Mouse (Mus musculus) left cerebral cortex, postnatal 36 days (tissue): Measurements from ENCODE around the gene Chil1. TPM values are rescaled to one million over a fixed set of nuclear protein-coding genes. Genes with fewer than 3 reads are reported as not detected.

Source experiments
- DNase-seq, 2 experiments: peaks; one replicate each; pipeline ENCODE4 v3.0.0; 2021 to 2022; ENCODE audit warnings: low spot score in 2 of 2, mixed read lengths in 1 of 2
- intact Hi-C: fragments of 180-260 bp; cut with DNase I; formaldehyde crosslinking; loops from one replicate; pipeline ENCODE4 v1.15.1; 2025
- total RNA-seq, 2 experiments: library from RNA; stranded (reverse); gene quantifications; 2 replicates each; pipeline ENCODE4 v1.2.3; 2021

Gene Chil1
- 10 to 100 TPM; 12.0 to 12.4 TPM for total RNA-seq

DNA sequence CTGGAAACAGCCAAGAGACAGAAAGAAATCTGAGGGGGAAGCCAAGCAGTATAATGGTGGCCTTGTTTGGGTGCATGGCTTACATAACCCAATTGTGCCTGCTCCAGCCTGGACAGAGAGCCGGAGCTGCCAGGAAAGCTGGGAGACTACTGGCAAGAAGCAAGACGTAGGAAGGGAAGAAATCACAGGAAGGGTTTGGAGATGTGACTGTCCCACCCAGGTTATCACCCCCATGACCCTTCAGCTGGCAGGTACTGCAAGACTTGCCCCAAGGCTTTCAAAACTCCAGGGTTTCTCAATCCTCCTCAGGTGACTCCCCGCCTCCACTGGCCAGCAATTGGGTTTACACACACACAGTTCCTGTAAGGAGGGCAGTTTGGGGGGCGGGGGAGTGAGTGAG, at the start of gene Chil1:
Chil1 (plus strand) TSS at position 152 of the 400 bp plus-strand sequence.
- intact Hi-C loops, result no loop called here
- DNase-seq, result no peak

DNA sequence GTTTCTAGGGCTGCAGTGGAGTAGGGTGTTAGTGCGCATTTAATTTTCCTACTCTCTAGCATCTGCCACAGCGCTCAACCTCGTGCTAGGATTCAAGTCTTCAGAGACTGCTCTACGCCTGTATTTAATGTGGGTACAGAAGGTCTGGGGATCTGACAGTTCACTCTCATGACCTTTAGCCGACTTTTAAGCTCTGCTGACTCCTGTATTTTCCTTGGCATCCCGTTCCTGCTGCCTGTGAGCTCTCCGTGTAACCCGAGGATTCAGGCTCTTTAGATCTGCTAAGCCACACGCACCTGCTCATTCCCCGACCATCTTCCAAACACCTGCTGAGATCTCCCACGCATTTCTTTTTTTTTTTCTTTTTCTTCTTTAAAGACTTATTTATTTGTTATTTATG, 48.7 kb upstream of the Chil1 start:
- intact Hi-C loops, result no loop called here
- DNase-seq, result no peak

DNA sequence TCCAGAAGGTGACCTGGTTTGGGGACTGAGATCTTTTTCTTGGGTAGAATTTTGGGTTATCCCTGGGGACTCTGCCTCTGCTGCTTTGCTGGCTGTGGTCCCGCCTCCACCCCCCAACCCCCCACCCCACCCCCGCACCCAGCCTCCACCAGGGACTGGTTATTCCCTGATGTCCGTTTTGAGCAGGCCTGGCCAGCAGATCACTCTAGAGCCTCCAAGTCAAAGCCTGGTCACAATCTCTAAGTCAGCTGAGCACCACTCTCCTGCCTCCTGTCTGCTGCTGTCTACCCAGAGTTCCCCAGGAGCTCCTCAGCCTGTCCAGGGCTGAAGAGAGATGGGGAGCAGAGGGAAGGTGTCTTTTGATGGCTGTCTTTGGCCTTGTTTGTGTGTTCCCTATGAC, 45.6 kb upstream of the Chil1 start:
- intact Hi-C loops, result no loop called here
- no peak for DNase-seq

- intact Hi-C loops, result no loop called here
- DNase-seq, result no peak
These were observed 43.6 kb upstream of the Chil1 start for GRCm38 (mm10) chr1:134138424-134138823.

DNA sequence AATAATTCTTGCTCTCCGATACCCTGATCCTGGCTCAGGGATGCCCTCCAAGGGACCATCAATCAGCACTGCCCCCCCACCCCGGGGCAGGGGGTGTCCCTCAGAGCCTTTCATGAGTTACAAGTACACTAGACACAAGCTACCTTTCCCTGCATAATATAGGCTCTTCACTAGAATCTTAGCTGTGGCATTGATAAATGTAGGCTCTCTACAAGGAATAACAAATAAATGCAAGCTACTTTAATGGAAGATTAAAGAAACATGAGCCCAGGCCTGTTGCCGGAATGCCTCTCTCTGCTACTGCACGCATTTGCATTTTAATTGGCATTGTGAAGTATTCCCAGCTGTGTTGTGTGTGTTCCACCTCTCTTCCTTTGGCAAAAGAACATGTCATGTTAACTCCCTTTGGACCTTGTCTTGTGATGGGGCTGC, 39.6 kb upstream of the Chil1 start:
- intact Hi-C loops, result no loop called here

GRCm38 (mm10) chr1:134146066-134146465, 35.9 kb upstream of the Chil1 start:
- intact Hi-C loops, result no loop called here
- DNase-seq, result peak; percentile 42 to 47

More for the DNA sequence above, 39.6 kb upstream of the Chil1 start:
- DNase-seq, result no peak

- DNase-seq, result no peak
- intact Hi-C loops, result loop anchor here (5.0 kb wide), 2 partner anchors 47 to 172 kb away; no protein-coding TSS in a partner anchor
These were observed 31.9 kb upstream of the Chil1 start for GRCm38 (mm10) chr1:134150076-134150475.

DNA sequence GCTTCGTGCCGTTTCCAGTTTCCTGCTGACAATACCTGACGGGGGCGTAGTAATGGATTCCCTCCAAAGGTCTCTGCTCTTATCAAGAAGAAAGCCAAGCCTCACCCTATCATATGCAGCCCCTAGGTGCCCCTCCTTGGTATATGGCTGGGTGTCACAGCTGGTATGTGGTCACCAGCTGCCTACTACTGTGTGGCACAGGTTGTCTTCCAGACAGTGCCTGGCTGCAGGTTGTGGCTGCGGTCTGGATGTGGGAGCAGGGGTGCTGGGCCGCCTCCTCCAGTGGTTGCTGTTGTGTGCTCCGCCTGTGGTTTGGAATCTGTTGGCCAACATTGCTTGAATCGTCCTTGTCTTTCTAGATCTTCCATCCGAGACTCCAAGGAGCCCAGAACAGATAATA, 31.2 kb upstream of the Chil1 start:
- intact Hi-C loops, result loop anchor here (1.0 to 5.0 kb wide), 3 partner anchors 47 to 172 kb away; no protein-coding TSS in a partner anchor
- no peak for DNase-seq

GRCm38 (mm10) chr1:134151655-134152412, 30.1 kb upstream of the Chil1 start:
- intact Hi-C loops, result loop anchor here (1.0 to 5.0 kb wide), 3 partner anchors 45 to 170 kb away; no protein-coding TSS in a partner anchor
- DNase-seq, result peak; percentile 64 to 69

- intact Hi-C loops, result loop anchor here (5.0 kb wide), 2 partner anchors 44 to 169 kb away; no protein-coding TSS in a partner anchor
These were observed 29.1 kb upstream of the Chil1 start for GRCm38 (mm10) chr1:134152626-134153590.

GRCm38 (mm10) chr1:134154121-134154520, 27.9 kb upstream of the Chil1 start:
- intact Hi-C loops, result loop anchor here (5.0 kb wide), 2 partner anchors 43 to 168 kb away; no protein-coding TSS in a partner anchor
- no peak for DNase-seq

More at GRCm38 (mm10) chr1:134152626-134153590, 29.1 kb upstream of the Chil1 start:
- no peak for DNase-seq

- intact Hi-C loops, result loop anchor here (5.0 kb wide), 2 partner anchors 43 to 168 kb away; no protein-coding TSS in a partner anchor
- no peak for DNase-seq
These were observed 27.3 kb upstream of the Chil1 start for GRCm38 (mm10) chr1:134154655-134155054.

DNA sequence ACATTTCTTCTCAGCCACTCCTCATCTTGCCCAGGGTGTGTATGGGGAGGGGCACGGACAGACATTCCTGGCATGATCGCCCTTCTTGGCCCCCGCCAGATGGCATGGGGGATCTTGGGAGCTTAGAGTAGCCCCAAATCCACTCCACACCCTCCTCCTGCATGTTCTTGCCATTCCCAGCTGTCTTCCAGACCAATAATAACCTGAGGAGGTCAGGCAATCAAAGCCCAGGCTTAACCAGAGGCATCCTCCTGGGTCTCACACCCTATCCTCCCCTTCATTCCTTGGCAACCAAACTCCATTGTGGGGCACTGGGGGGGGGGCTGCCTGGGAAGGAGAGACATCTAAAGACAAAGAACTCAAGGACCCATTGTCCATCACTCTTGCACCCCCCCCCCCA, 21.6 kb upstream of the Chil1 start:
- intact Hi-C loops, result no loop called here
- no peak for DNase-seq

GRCm38 (mm10) chr1:134161399-134161798, 20.6 kb upstream of the Chil1 start:
- no peak for DNase-seq
- intact Hi-C loops, result no loop called here

- no peak for DNase-seq
- intact Hi-C loops, result no loop called here
These were observed 19.3 kb upstream of the Chil1 start for GRCm38 (mm10) chr1:134162510-134163225.

- intact Hi-C loops, result no loop called here
- DNase-seq, result no peak
These were observed 18.5 kb upstream of the Chil1 start for GRCm38 (mm10) chr1:134163476-134163875.

DNA sequence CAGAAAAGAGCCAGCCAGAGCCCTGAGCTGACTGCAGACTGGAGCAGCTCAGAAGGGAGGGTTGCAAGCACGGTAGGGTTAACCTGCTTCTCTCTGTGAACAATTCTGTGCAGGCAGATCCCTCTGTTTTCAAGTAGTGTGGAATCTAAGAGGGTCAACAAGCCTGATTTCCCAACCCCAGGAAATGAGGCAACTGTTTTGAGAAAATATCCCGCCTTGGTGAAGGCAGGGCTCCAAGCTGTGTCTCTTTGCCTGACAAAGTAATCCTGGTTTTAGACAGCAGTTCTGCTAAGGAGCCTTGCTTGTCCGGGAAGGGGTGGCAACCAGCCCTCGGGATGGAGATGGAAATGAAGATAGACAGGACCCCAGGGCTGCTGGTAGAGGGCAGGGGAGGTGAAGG, 17.5 kb upstream of the Chil1 start:
- DNase-seq, result no peak
- intact Hi-C loops, result no loop called here

DNA sequence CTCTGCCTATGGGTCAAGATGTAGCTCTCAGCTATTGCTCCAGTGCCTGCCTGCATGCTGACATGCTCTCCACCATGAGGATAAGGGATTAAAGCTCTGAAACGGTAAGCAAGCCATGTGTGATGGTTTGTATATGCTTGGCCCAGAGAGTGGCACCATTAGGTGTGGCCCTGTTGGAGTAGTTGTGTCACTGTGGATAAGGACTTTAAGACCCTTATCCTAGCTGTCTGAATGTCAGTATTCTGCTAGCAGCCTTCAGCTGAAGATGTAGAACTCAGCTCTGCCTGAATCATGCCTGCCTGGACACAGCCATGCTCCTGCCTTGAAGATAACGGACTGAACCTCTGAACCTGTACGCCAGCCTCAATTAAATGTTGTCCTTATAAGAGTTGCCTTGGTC, 15.4 kb upstream of the Chil1 start:
- intact Hi-C loops, result no loop called here
- no peak for DNase-seq
